Mouse (Mus musculus): ENCODE data around the gene Hmx2.
A peak's percentile ranks its signal among the peaks of the same experiment; 100 is the strongest.

Hmx2 gene

DNA sequence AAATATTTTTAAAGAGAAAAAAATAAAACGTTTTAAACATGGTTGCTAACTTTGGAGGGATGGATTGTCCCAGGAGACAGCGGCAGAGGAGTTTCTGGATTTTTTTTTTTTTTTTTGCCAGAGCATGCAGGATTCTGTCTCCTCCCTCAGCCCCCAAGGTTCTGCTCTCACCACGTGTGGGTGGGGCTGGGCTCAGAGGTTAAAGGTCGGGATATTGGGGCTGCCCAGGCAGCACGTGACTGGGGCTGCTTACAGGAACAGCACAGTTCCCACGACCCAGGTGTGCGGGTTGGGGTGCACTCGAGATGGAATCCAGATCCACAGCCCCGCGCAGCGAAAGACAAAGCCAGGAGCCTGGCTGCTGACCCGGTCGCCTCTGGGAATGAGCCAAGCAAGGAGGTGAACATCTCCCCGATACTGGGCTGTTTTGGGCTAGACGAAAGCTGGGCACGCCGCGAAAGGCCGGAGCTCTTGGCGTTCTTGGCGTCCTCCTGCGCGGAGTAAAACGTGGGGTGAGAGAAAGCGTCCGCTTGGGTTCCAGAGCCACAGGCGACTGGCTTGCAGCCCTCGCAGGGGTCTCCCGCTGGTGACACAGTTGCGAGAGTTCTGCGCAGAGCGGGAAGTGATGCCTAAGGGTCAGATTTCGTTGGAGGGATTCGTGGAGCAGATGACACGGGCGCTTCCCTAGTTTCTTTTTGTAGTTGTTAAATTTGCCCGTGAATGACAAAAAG, 8.1 kb downstream of the Hmx2 start:
- no peak for DNase-seq (ENCODE audit: low read depth, low spot score)

DNA sequence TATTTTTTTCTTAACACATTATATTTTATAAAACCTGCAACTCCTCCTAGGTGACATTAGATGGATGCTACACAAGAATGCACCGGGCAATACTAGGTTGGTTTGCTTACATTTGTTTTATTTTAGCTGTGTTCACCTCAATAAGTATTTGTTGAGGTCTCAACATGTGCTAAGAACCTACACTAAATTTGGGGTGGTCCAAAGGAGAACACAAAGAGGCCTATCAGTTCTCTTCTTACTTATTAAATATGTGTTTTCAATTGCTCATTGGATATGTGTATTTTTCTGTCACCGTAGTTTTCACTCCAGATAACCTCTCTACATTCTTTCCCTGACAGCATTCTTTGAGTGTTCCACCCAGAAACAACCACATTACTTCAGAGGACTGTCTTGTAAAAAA, 9.2 kb downstream of the Hmx2 start:
- DNase-seq (ENCODE audit: low read depth, low spot score) = no peak

GRCm38 (mm10) chr7:131559986-131560696, 11.6 kb downstream of the Hmx2 start, which contains the start of gene Bub3:
Bub3 (plus strand) TSS chr7:131560222.
- peak; percentile 70 for DNase-seq (ENCODE audit: low read depth, low spot score)

GRCm38 (mm10) chr7:131560697-131561042, 12.1 kb downstream of the Hmx2 start:
- no peak for DNase-seq (ENCODE audit: low read depth, low spot score)

- DNase-seq (ENCODE audit: low read depth, low spot score) = no peak
Observed at GRCm38 (mm10) chr7:131575246-131575645, 26.7 kb downstream of the Hmx2 start.

DNA sequence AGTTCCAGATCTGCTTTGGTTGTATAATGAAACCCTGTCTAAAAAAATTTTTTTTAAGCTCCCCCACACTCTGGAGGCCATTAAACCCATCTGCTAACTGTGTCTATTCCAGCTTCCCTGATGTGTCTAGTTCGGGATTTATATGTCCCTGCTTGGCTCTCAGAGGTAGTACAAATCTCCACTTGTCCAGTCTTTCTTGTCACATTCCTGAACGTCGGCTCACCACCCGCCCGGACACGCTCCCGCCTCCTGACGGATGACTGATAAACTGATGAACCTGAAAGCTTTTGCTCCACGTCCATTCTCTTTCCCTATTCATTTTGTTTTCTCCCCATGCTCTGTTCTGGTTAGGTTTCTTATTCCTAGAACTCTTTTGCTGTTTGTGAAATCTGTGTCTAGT, 33.6 kb downstream of the Hmx2 start:
- DNase-seq (ENCODE audit: low read depth, low spot score) = no peak

GRCm38 (mm10) chr7:131585551-131585950, 37.0 kb downstream of the Hmx2 start:
- DNase-seq (ENCODE audit: low read depth, low spot score) = no peak

DNA sequence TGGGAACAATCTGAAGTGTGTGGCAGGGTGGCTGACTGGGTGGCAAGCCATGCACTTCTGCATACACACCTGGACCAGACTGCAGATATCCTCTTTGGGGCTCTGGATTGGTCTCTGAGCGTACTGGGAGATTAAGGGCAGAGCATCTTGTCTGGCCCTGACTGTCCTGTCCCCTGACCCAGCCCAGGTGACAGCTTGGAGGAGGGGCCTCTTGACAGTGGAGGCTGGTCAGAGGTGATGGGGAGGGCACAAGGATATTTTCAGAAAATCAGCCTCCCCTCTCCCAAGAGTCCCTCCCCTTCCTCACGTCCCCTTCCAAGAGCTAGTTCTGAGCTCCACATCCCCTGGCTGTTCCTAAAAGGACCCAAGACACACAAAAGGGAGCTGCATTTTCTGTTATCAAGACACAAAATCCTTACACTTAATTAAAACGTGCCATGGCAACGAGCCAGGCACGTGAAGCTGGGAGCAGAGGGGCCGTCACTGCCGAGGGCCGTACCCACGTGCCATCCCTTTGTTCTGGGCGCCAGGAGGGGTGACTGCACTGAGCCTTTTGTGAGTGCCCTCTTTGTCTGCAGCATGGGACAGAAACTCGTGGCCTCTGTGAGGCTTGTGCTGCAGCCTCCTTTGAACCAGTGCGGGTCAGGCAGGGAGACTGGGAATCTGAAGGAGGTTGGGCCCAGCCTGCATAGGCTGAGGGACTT, 49.4 kb downstream of the Hmx2 start:
- no peak for DNase-seq (ENCODE audit: low read depth, low spot score)

DNA sequence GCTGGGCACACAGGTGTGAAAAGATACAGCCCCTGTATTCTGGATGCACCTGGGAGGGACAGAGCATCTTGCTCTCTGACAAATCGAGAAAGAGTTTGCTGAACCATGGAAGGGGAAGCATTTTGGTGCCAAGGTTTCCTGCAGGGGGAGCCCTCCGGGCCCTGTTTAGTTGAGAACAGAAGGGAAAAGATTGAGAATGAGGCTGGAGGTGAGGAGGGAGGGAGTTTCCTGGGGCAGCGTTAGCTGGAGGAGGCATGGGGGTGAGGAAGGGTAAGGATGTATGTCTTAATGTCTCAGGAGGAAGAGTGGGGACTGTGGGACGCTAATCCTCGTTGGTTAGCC, 49.9 kb downstream of the Hmx2 start:
- DNase-seq (ENCODE audit: low read depth, low spot score) = no peak

DNA sequence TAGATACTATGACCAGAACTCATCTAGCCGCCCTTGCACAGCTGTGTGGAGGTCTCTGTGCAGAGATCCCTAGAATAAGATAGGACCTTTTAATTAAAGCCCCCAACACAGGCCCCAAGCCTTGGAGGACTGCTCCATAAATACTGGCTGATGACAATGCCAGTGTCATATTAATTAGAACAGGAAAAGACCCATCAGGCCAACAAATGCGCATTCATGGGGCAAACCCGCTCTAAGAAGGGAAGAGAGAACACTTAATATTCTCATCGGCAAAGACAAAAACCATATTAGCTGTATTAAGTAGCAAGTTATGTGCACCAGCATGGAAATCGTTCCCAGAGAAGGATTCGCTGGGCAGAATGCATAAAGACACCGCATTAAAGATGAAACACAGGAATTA, 53.5 kb downstream of the Hmx2 start:
- no peak for DNase-seq (ENCODE audit: low read depth, low spot score)

DNA sequence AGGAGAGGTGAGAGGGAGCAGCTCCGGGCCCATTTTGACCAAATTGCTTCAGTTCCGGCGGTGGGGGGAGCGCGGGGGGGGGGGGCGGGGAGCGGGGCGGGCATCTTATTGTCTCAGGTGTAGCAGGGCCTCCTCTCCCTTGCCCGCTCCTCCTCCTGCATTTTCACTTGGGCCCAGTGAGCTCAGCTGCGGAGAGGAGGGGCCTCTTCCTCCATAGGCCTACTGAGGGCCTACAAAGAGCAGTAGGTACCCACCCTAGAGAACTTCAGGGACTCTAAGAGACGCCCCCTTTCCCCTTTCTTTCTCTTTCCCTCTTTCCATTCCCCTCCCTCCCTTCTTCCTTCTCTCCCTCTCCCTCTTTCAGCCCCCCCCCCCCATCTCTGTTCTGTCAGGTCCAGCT, 54.6 kb downstream of the Hmx2 start:
- DNase-seq (ENCODE audit: low read depth, low spot score) = no peak

- DNase-seq (ENCODE audit: low read depth, low spot score) = no peak
Observed at GRCm38 (mm10) chr7:131604946-131605345, 56.4 kb downstream of the Hmx2 start.

DNA sequence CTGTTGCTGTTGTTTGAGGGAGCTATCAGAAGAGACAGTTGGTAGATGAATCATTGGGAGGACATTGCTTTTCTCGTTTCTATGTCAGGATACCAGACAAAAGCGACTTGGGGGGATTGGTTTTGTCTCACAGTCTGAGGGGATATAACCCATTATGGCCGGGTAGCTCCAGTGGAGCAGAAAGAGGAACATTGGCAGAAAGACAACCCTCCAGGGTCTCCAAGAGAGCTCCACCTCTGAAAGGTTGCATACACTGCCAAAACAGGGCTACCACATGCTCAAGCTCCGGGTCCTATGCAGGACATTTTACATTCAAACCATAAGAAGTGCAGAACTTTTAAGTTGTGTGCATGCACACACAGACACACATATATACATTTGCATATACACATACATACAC, 56.9 kb downstream of the Hmx2 start:
- no peak for DNase-seq (ENCODE audit: low read depth, low spot score)
